Mouse (Mus musculus) embryonic facial prominence, embryonic 11.5 days (tissue): Measurements from ENCODE around the gene Slc6a1. TPM values are rescaled to one million over a fixed set of nuclear protein-coding genes. Genes with fewer than 3 reads are reported as not detected.

ENCODE experiments used
- ATAC-seq: fragments of 200-750 bp; cut with Nextera tagmentation; replicated peaks from 2 replicates; pipeline ENCODE4 v1.8.0; 2017; ENCODE audit warnings: low read depth; ENCODE audit not compliant: insufficient number of reproducible peaks, low FRiP score, low TSS enrichment
- DNase-seq: peaks from one replicate; pipeline ENCODE4 v3.0.0-alpha.2; 2015; ENCODE audit warnings: low spot score
- H3K27ac ChIP-seq: fragments of 300-500 bp; sonication (generic); replicated peaks from 2 replicates; pipeline ENCODE4 v1.5.1; 2014; ENCODE audit warnings: mild to moderate bottlenecking, low read depth, low read length, control low read depth
- H3K27me3 ChIP-seq: fragments of 300-500 bp; sonication (generic); 2 replicates; pipeline ENCODE4 v1.6.1; 2014; ENCODE audit warnings: mild to moderate bottlenecking, low read length, moderate library complexity, mixed read lengths; ENCODE audit not compliant: control insufficient read depth, insufficient read depth
- H3K36me3 ChIP-seq: fragments of 300-500 bp; sonication (generic); replicated peaks from 2 replicates; pipeline ENCODE4 v1.6.1; 2014; ENCODE audit warnings: low read depth, mild to moderate bottlenecking, low read length, moderate library complexity, mixed read lengths; ENCODE audit not compliant: control insufficient read depth, insufficient read depth
- H3K4me1 ChIP-seq: fragments of 300-500 bp; sonication (generic); 2 replicates; pipeline ENCODE4 v1.6.1; 2014; ENCODE audit warnings: low read length, mixed read lengths; ENCODE audit not compliant: control insufficient read depth, insufficient read depth
- H3K4me2 ChIP-seq: fragments of 300-500 bp; sonication (generic); 2 replicates; pipeline ENCODE4 v1.6.1; 2014; ENCODE audit warnings: low read depth, mild to moderate bottlenecking, control low read depth, low read length, moderate library complexity
- H3K4me3 ChIP-seq: fragments of 300-500 bp; sonication (generic); 2 replicates; pipeline ENCODE4 v1.5.1; 2014; ENCODE audit warnings: low read depth, low read length, control low read depth
- H3K9ac ChIP-seq: fragments of 300-500 bp; sonication (generic); replicated peaks from 2 replicates; pipeline ENCODE4 v1.6.1; 2014; ENCODE audit warnings: mild to moderate bottlenecking, control low read depth, low read length
- H3K9me3 ChIP-seq: fragments of 300-500 bp; sonication (generic); replicated peaks from 2 replicates; pipeline ENCODE4 v1.6.1; 2016; ENCODE audit warnings: mild to moderate bottlenecking, low read length, inconsistent platforms, mixed read lengths; ENCODE audit not compliant: control insufficient read depth
- WGBS: fragments of 180-500 bp; shearing (Covaris S2); extraction: QIAGEN DNeasy Blood & Tissue Kit; methylation state at CpG from one replicate; pipeline ENCODE4 v1.1.7; 2014; 5-methylcytosine and 5-hydroxymethylcytosine counted together
- polyA plus RNA-seq: library from polyadenylated mRNA; unstranded; fragments of >200 nt; fragmentation: Nextera tagmentation; extraction: Ambion mirVana; gene quantifications from 2 replicates; pipeline ENCODE4 v1.2.1, GENCODE M21; 2014

Slc6a1 gene
- polyA plus RNA-seq, 1 experiment from 2014 or later = 2.7 TPM

GRCm38 (mm10) chr6:114343740-114344139 lies 61.3 kb downstream of the Slc6a1 start:
- no peak overlapping the region for H3K4me3 ChIP-seq
- DNase-seq = peak; percentile 64
- H3K27me3 ChIP-seq = no peaks in the 10 kb centered on the region
- ATAC-seq = no peak
- no peak overlapping the region for H3K27ac ChIP-seq
- no peaks in the 10 kb centered on the region for H3K36me3 ChIP-seq
- H3K4me2 ChIP-seq = no peak overlapping the region
- H3K9me3 ChIP-seq = no peaks in the 10 kb centered on the region
- H3K9ac ChIP-seq = no peak overlapping the region
- H3K4me1 ChIP-seq = no peaks in the 10 kb centered on the region
- 16% methylated on average over 3 of the region's 3 CpGs for WGBS

DNA sequence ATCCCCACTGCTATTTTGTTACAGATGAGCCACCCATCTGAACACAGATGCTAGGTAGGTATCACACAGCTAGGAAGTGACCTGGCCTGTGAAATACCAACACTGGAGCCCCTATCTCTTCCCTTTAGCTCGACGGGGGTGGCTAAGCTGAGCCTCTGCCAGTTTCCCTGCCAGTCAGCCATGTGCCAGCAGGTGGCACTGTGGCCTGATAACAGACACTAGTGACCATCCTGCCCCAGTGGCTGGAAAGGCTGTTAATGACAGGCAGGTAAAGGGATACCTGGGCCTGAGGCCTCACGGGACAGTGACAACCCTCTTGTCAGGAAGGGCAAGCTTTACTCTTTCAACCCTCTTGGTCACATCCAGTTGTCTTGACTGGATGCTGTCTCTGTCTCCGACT lies 62.7 kb downstream of the Slc6a1 start:
- ATAC-seq (no peak), DNase-seq (peak; percentile 59)
- Histone ChIP-seq H3K4me3 (no peak overlapping the region), H3K9ac (no peak overlapping the region), H3K27ac (no peak overlapping the region), H3K36me3 (no peaks in the 10 kb centered on the region), H3K4me2 (no peak overlapping the region), H3K9me3 (no peaks in the 10 kb centered on the region), H3K4me1 (no peaks in the 10 kb centered on the region), H3K27me3 (no peaks in the 10 kb centered on the region)
- WGBS = 45% methylated on average over 4 of the region's 4 CpGs

DNA sequence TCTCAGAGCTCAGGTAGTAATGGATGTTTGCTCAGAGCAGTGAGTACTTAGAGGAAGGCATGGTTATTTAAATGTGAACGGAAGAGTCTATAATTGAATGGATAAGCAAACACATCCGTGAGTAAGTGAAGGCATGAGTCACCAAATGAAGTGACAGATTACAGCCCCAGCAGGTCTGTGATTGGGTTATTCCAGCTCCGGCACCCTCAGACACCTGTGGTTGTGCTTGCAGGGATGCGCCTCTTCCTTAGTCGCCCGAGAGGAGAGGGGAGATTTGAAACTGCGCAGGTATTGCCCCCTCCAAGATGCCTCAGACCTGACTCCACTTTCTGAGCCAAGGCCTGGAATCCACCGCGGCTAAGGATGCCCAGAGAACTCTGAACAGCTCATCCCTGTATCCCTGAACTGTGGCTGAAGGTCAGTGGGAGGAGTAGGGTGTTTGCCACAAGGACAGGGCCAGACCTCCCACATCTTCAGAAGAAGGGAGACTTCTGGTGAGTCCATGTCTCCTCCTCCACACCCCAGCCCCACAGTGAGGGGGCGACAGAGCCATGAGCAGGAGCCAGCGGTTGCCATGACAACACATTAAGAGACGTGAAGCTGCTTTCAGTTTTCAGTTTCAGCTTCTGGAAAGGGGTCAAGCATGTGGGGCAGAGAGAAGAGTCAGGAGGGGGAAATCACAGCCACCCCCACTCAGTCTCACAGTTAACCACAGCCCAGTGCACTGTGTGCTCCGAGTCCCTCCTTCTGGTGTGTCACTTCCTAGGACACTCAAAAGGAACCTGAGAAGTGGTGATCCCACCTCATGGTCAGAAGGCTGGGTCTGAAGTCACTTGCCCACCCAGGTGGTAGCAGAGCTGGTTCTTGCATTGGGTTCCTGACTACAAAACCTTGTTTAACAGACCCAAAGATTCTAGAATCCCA lies 65.7 kb downstream of the Slc6a1 start:
- Histone ChIP-seq H3K9ac (no peak overlapping the region), H3K4me2 (no peak overlapping the region), H3K9me3 (no peaks in the 10 kb centered on the region), H3K4me1 (no peaks in the 10 kb centered on the region), H3K27me3 (no peaks in the 10 kb centered on the region), H3K4me3 (no peak overlapping the region), H3K36me3 (no peaks in the 10 kb centered on the region), H3K27ac (no peak overlapping the region)
- WGBS = 50% methylated on average over 13 of the region's 13 CpGs
- DNase-seq (peak; percentile 68), ATAC-seq (no peak)

- no peaks in the 10 kb centered on the region for H3K36me3 ChIP-seq
- no peaks in the 10 kb centered on the region for H3K27me3 ChIP-seq
- H3K27ac ChIP-seq = no peak overlapping the region
- H3K9me3 ChIP-seq = no peaks in the 10 kb centered on the region
- ATAC-seq = no peak
- no peak overlapping the region for H3K4me3 ChIP-seq
- H3K4me1 ChIP-seq = no peaks in the 10 kb centered on the region
- H3K9ac ChIP-seq = no peak overlapping the region
- no peak for DNase-seq
- H3K4me2 ChIP-seq = no peak overlapping the region
- WGBS = 80% methylated on average over 4 of the region's 4 CpGs
Observed at GRCm38 (mm10) chr6:114354635-114355034, 72.2 kb downstream of the Slc6a1 start.

DNA sequence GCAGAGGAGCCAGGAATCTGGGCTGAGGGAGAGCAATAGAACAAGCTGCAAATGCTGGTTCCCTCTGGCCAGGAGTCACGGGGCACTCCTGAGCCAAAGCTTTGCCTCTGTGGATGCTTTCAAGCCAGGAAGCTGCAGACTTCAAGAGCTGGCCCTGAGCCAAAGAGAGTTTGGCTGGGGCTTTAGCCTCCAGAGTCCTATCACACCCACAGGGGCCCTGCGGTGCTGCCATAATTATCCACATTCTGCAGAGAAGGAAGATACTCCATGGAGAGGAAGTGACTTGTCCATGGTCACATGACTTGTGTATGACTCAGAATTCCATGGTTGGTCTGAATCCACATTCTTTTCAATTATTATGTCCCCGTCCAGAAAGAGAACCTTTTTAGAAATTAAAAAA lies 75.7 kb downstream of the Slc6a1 start:
- no peak overlapping the region for H3K4me3 ChIP-seq
- H3K4me1 ChIP-seq = no peaks in the 10 kb centered on the region
- 81% methylated on average over 3 of the region's 3 CpGs for WGBS
- H3K9me3 ChIP-seq = no peaks in the 10 kb centered on the region
- DNase-seq = peak; percentile 6
- no peak overlapping the region for H3K9ac ChIP-seq
- no peak overlapping the region for H3K4me2 ChIP-seq
- ATAC-seq = no peak
- H3K36me3 ChIP-seq = no peaks in the 10 kb centered on the region
- no peak overlapping the region for H3K27ac ChIP-seq
- no peaks in the 10 kb centered on the region for H3K27me3 ChIP-seq

DNA sequence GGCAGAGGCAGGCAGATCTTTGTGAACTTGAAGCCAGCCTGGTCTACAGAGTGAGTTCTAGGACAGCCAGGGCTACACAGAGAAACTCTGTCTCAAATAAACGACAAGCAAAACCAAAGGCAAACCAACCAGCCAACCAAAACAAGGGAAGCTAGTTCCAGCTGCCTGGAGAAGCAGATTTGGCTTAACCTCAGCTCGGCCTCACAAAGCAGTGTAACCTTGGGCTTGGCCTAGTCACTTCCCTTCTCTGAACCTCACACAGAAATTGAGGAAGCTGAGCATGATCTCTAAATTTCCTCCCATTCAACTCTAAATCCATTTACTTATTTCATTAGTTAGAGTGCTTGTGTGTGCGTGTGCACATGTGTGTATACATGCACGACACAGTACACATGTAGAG lies 79.9 kb downstream of the Slc6a1 start:
- no peaks in the 10 kb centered on the region for H3K36me3 ChIP-seq
- H3K4me1 ChIP-seq = no peaks in the 10 kb centered on the region
- no peak for DNase-seq
- WGBS = 78% methylated on average over 4 of the region's 4 CpGs
- ATAC-seq = no peak
- H3K27ac ChIP-seq = no peak overlapping the region
- H3K4me3 ChIP-seq = no peak overlapping the region
- no peak overlapping the region for H3K4me2 ChIP-seq
- H3K9me3 ChIP-seq = no peaks in the 10 kb centered on the region
- H3K27me3 ChIP-seq = no peaks in the 10 kb centered on the region
- no peak overlapping the region for H3K9ac ChIP-seq

DNA sequence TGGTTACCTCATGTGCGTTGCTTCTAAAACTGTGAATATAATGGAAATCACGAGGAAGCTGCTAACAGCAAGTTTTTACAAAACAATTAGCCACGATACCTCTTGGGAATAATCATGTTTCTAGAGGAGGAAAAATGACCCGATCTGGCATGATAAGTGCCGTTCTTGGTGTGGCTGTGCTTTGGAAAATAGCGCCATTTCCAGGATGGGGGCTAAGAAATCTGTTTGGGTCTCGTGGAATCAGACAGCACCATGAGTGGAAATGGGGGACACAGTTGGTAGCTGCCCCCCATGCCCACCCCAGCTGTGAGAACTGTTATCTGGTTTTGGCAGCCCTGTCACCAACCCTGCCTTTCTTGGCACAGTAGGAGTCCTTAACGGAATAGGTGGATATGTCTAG lies 81.3 kb downstream of the Slc6a1 start:
- 81% methylated on average over 8 of the region's 8 CpGs for WGBS
- Histone ChIP-seq H3K27me3 (no peaks in the 10 kb centered on the region), H3K4me3 (no peak overlapping the region), H3K4me2 (no peak overlapping the region), H3K9ac (no peak overlapping the region), H3K9me3 (no peaks in the 10 kb centered on the region), H3K4me1 (no peaks in the 10 kb centered on the region), H3K27ac (no peak overlapping the region), H3K36me3 (no peaks in the 10 kb centered on the region)
- DNase-seq = no peak
- no peak for ATAC-seq

DNA sequence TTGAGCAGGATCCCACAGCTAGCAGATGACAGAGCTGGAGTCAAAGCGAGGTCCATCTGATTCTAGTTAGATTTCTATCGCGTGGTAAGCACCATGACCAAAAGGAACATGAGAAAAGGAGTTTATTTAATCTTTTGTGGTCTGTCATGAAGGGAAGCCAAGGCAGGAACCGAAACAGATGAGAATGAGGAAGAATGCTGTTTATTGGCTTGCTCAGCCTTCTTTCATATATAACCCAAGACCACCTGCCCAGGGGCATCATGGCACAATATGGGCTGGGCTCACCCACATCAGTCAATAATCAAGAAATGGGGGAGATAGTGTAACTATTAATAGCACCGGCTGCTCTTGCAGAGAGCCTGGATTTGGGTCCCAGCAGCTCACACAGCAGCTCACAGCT lies 82.3 kb downstream of the Slc6a1 start:
- Histone ChIP-seq H3K9ac (no peak overlapping the region), H3K4me1 (no peaks in the 10 kb centered on the region), H3K27ac (no peak overlapping the region), H3K27me3 (no peaks in the 10 kb centered on the region), H3K9me3 (no peaks in the 10 kb centered on the region), H3K4me2 (no peak overlapping the region), H3K36me3 (no peaks in the 10 kb centered on the region), H3K4me3 (no peak overlapping the region)
- DNase-seq = no peak
- 80% methylated on average over 5 of the region's 5 CpGs for WGBS
- no peak for ATAC-seq
